Mouse (Mus musculus): ENCODE data around the gene Ttyh1. TPM values are rescaled to one million over a fixed set of nuclear protein-coding genes. Genes with fewer than 3 reads are reported as not detected.

The Ttyh1 gene
- 28.6 TPM for polyA plus RNA-seq (2014; fragmentation: Illumina TruSeq; extraction: RNeasy Lipid Tissue Mini Kit (QIAGEN cat#74804); ENCODE audit: low read depth, low replicate concordance)

GRCm38 (mm10) chr7:4119344-4119902, at the start of gene Ttyh1:
Gene Ttyh1 (plus strand): TSS chr7:4119408.

GRCm38 (mm10) chr7:4136771-4137531, 17.7 kb downstream of the Ttyh1 start, which contains the start of gene Leng8:
Gene Leng8 (plus strand): TSS chr7:4137039.

DNA sequence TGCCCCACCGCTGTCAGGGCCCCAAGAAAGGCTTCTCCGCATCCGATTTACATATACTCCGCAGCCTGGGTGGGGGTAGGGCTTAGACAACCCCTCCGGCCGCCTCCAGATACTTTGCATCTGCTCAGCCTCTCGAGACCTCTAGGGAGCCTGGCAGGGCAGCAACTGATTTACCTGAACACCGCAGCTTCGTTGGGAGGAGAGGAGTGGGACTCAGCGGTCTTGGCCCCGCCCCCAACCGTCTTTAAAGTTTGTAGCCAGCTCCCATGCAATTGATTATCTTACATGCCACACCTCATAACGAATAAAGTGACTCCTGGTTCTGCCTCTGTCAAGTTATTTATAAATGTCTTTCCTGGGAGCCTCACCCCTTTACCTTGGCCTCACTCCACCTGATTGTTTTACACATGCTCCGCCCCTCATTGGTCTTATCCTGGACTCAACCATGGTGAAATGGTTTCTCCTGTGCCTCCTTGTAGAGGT, 30.9 kb downstream of the Ttyh1 start, which contains the start of gene Leng9:
Leng9 (minus strand) TSS at position 316 of the 483 bp plus-strand sequence.

DNA sequence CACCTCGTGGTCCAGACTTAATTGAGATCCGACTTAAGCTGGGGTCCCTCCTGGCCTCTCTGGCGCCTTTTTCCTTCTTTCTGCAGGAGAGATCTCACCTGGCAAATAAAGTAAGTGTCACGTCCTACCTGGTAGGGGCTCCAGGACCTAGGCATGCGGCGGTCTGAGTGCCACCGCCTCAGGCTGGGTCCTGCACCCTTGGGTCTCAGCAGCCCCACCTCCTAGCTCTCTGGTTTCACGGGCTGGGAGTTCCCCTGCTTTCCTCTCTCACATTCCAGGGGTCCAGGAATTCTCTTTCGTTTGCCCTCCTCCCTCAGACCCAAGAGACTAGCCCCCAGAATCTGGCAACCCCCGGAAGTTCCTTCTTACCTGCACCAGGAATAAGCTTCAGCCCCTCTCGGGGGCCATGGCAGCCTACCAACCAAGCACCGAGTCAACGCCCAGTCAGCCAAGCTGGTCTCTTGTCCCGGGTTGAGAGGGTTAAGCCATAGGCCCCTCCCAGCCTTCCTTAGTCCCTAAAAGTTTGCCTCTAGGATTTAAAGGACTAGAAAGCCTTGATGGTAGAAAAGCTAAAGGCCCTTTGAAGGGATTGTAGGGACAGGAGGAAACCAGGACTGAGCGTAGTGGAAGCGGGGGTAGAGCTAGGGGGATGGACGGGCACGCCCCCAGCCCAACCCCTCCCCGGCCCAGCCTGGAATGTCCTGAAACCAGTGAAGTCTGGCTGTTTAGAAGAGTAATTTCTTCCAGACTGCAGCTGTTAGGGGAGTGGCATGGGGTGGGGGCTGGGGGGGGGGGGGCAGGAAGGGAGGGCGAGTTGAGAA, 45.1 kb downstream of the Ttyh1 start, which contains the start of gene Cdc42ep5:
Cdc42ep5 (minus strand) TSS at position 771 of the 821 bp plus-strand sequence.

Other genes starting within 250 kb of the Ttyh1 start
- gene Gm14548, start 221.3 kb upstream of the Ttyh1 start, polyA plus RNA-seq (2014; fragmentation: Illumina TruSeq; extraction: RNeasy Lipid Tissue Mini Kit (QIAGEN cat#74804); ENCODE audit: low read depth, low replicate concordance): 0.11 TPM
- not detected for gene Lilra6, start 203.9 kb upstream of the Ttyh1 start, polyA plus RNA-seq (2014; fragmentation: Illumina TruSeq; extraction: RNeasy Lipid Tissue Mini Kit (QIAGEN cat#74804); ENCODE audit: low read depth, low replicate concordance)
- 2.6 TPM for gene Lair1, start 56.2 kb upstream of the Ttyh1 start, polyA plus RNA-seq (2014; fragmentation: Illumina TruSeq; extraction: RNeasy Lipid Tissue Mini Kit (QIAGEN cat#74804); ENCODE audit: low read depth, low replicate concordance)
- 41.3 TPM for gene Leng8, start 17.6 kb downstream of the Ttyh1 start, polyA plus RNA-seq (2014; fragmentation: Illumina TruSeq; extraction: RNeasy Lipid Tissue Mini Kit (QIAGEN cat#74804); ENCODE audit: low read depth, low replicate concordance)
- 0.18 TPM for gene Leng9, start 31.0 kb downstream of the Ttyh1 start, polyA plus RNA-seq (2014; fragmentation: Illumina TruSeq; extraction: RNeasy Lipid Tissue Mini Kit (QIAGEN cat#74804); ENCODE audit: low read depth, low replicate concordance)
- 0.62 TPM for gene Cdc42ep5, start 45.5 kb downstream of the Ttyh1 start, polyA plus RNA-seq (2014; fragmentation: Illumina TruSeq; extraction: RNeasy Lipid Tissue Mini Kit (QIAGEN cat#74804); ENCODE audit: low read depth, low replicate concordance)
- gene Lilra5, start 118.3 kb downstream of the Ttyh1 start, polyA plus RNA-seq (2014; fragmentation: Illumina TruSeq; extraction: RNeasy Lipid Tissue Mini Kit (QIAGEN cat#74804); ENCODE audit: low read depth, low replicate concordance): 1.0 TPM
- gene Ncr1, start 218.3 kb downstream of the Ttyh1 start, polyA plus RNA-seq (2014; fragmentation: Illumina TruSeq; extraction: RNeasy Lipid Tissue Mini Kit (QIAGEN cat#74804); ENCODE audit: low read depth, low replicate concordance): not detected

Data from testis, adult 10 weeks (tissue).